8 mouse cellular contexts compared by ENCODE assay signal in the genomic region with DNA sequence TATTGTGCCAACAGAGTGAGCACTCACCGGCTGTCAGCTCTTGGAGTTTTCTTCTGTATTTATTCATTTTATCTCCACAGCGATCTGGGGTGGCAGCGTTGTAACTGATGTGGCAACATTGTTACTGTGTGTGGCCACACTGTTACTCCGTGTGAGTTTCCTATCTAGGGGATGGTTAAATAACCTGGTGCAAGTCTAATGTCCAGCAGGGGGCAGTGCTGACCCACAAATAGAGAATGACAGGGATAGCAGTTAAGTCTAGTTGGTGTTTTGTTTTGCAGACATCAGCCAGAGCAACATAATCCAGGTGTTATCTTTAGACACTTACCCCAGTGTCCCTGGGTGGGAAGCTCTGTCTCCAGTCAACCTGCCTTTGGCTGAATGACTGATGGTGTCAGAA. TPM values are rescaled to one million over a fixed set of nuclear protein-coding genes. Genes with fewer than 3 reads are reported as not detected.
DNase-seq lines count a peak whose midpoint lies in the region; ATAC-seq and TF ChIP-seq lines count a peak whose summit lies in the region.

No protein-coding gene starts in this region.

- no peak overlapping the region for H3K4me2 ChIP-seq in kidney, embryonic 15.5 days
- H3K4me2 ChIP-seq in stomach, postnatal 0 days (replicated peaks; ENCODE audit: low read depth), result no peak overlapping the region

- peak; percentile 93 for TF ChIP-seq CTCF in stomach, postnatal 0 days (IDR thresholded peaks at IDR 0.05; ENCODE audit: low read depth)

- DNase-seq in kidney, adult 18-20 months, result peak; percentile 86
- peak; percentile 78 for DNase-seq in cerebellum, adult 8-10 months
- peak; percentile 56 to 79 for DNase-seq in frontal cortex, postnatal 14 days (ENCODE audit: low spot score in 2 of 2)
- DNase-seq in induced T-regulatory cell, adult 2 months (ENCODE audit: low read depth), result peak; percentile 95
- peak; percentile 84 to 89 for DNase-seq in left cerebral cortex, postnatal 25 days (ENCODE audit: low spot score in 2 of 2)
- peak; percentile 83 to 85 for DNase-seq in natural killer cell, adult 2 months (ENCODE audit: low spot score in 2 of 2)
- peak; percentile 82 for DNase-seq in stomach, postnatal 0 days (ENCODE audit: low spot score)

- no peaks in the 10 kb centered on the region for H3K9me3 ChIP-seq in kidney, embryonic 15.5 days (replicated peaks)
- no peaks in the 10 kb centered on the region for H3K9me3 ChIP-seq in stomach, postnatal 0 days (ENCODE audit: control insufficient read depth, low read length)

- 12% methylated on average over 4 of the region's 4 CpGs for WGBS in kidney, embryonic 15.5 days
- 5% methylated on average over 4 of the region's 4 CpGs for WGBS in stomach, postnatal 0 days

- no peak for ATAC-seq in kidney, embryonic 15.5 days (replicated peaks; ENCODE audit: low FRiP score)
- peak; percentile 59 for ATAC-seq in stomach, postnatal 0 days (ENCODE audit: low FRiP score, low TSS enrichment)

- H3K27ac ChIP-seq in kidney, embryonic 15.5 days, result no peak overlapping the region
- H3K27ac ChIP-seq in stomach, postnatal 0 days (replicated peaks), result no peak overlapping the region

- H3K4me1 ChIP-seq in kidney, embryonic 15.5 days, result no peaks in the 10 kb centered on the region
- H3K4me1 ChIP-seq in stomach, postnatal 0 days (replicated peaks; ENCODE audit: control insufficient read depth, insufficient read depth), result no peaks in the 10 kb centered on the region

- H3K36me3 ChIP-seq in kidney, embryonic 15.5 days, result no peaks in the 10 kb centered on the region
- no peaks in the 10 kb centered on the region for H3K36me3 ChIP-seq in stomach, postnatal 0 days (ENCODE audit: control insufficient read depth, insufficient read depth, low read length)

- intact Hi-C loops in left cerebral cortex, postnatal 25 days (cut with DNase I), result loop anchor here (2.0 to 10.0 kb wide), 2 partner anchors 514 to 898 kb away; no protein-coding TSS in a partner anchor

- H3K9ac ChIP-seq in kidney, embryonic 15.5 days, result no peak overlapping the region
- H3K9ac ChIP-seq in stomach, postnatal 0 days (ENCODE audit: low read length), result no peak overlapping the region

- no peak overlapping the region for H3K4me3 ChIP-seq in kidney, embryonic 15.5 days (replicated peaks)
- no peak overlapping the region for H3K4me3 ChIP-seq in stomach, postnatal 0 days (ENCODE audit: low read depth, low read length)

- no peak for TF ChIP-seq EP300 in stomach, postnatal 0 days (optimal IDR thresholded peaks at IDR 0.05)

- H3K27me3 ChIP-seq in kidney, embryonic 15.5 days, result peaks cover 8% of the 10 kb centered on the region; the same call in 1 of the 2 replicates
- H3K27me3 ChIP-seq in stomach, postnatal 0 days (ENCODE audit: control insufficient read depth, insufficient read depth, low read length), result no peaks in the 10 kb centered on the region

RNA-seq across cellular contexts. Expression of a gene that starts 23.1 kb away (rescaled TPM):
- 102 and 112 TPM in 2 replicates for polyA plus RNA-seq in kidney, embryonic 15.5 days (2015; fragmentation: Nextera tagmentation; extraction: Ambion mirVana)
- total RNA-seq in left cerebral cortex, postnatal 25 days (2021), result 100 to 1,000 TPM; 332 to 370 TPM
- polyA plus RNA-seq in stomach, postnatal 0 days (2015; fragmentation: Nextera tagmentation; extraction: Ambion mirVana), result 60.5 and 62.2 TPM in 2 replicates

RNA-seq across cellular contexts. Expression of a gene that starts 24.3 kb away (rescaled TPM):
- polyA plus RNA-seq in kidney, embryonic 15.5 days (2015; fragmentation: Nextera tagmentation; extraction: Ambion mirVana), result 0.23 and 0.44 TPM in 2 replicates
- total RNA-seq in left cerebral cortex, postnatal 25 days (2021), result 1 to 10 TPM; 1.4 to 1.9 TPM
- polyA plus RNA-seq in stomach, postnatal 0 days (2015; fragmentation: Nextera tagmentation; extraction: Ambion mirVana), result 0.25 and 0.42 TPM in 2 replicates

RNA-seq across cellular contexts. Expression of a gene that starts 27.4 kb away (rescaled TPM):
- polyA plus RNA-seq in kidney, embryonic 15.5 days (2015; fragmentation: Nextera tagmentation; extraction: Ambion mirVana), result not detected in 2 replicates
- total RNA-seq in left cerebral cortex, postnatal 25 days (2021), result 1 to 10 TPM; 1.2 to 2.3 TPM
- 0.16 TPM in 1 of 2 replicates, not detected in the other for polyA plus RNA-seq in stomach, postnatal 0 days (2015; fragmentation: Nextera tagmentation; extraction: Ambion mirVana)

RNA-seq across cellular contexts. Expression of a gene that starts 46.1 kb away (rescaled TPM):
- 702 and 727 TPM in 2 replicates for polyA plus RNA-seq in kidney, embryonic 15.5 days (2015; fragmentation: Nextera tagmentation; extraction: Ambion mirVana)
- 100 to 1,000 TPM; 591 to 598 TPM for total RNA-seq in left cerebral cortex, postnatal 25 days (2021)
- 829 and 834 TPM in 2 replicates for polyA plus RNA-seq in stomach, postnatal 0 days (2015; fragmentation: Nextera tagmentation; extraction: Ambion mirVana)

RNA-seq across cellular contexts. Expression of a gene that starts 54.3 kb away (rescaled TPM):
- polyA plus RNA-seq in kidney, embryonic 15.5 days (2015; fragmentation: Nextera tagmentation; extraction: Ambion mirVana), result 0.67 and 1.3 TPM in 2 replicates
- total RNA-seq in left cerebral cortex, postnatal 25 days (2021), result not detected
- polyA plus RNA-seq in stomach, postnatal 0 days (2015; fragmentation: Nextera tagmentation; extraction: Ambion mirVana), result 0.59 and 0.77 TPM in 2 replicates
